Mouse (Mus musculus): Measurements from ENCODE around the gene Wbp1l.

- no peak for TF ChIP-seq RAD21 (IDR thresholded peaks at IDR 0.05; ENCODE audit: low read depth, low read length)
- no peak for TF ChIP-seq CTCF (IDR thresholded peaks at IDR 0.05 in 2 of 3, conservative IDR thresholded peaks at IDR 0.05 in 1 of 3; ENCODE audit: control insufficient read depth in 1 of 3, insufficient read depth in 1 of 3, low read depth in 2 of 3, low read length in 3 of 3, poor library complexity in 1 of 3, severe bottlenecking in 1 of 3)
- TF ChIP-seq GATA1 (IDR thresholded peaks at IDR 0.05; ENCODE audit: low read depth, low read length) = no peak
- TF ChIP-seq POLR2AphosphoS2 (IDR thresholded peaks at IDR 0.05; ENCODE audit: low read length) = no peak
- no peak for TF ChIP-seq TCF12 (IDR thresholded peaks at IDR 0.05; ENCODE audit: low read depth, low read length)
- TF ChIP-seq MAFK (IDR thresholded peaks at IDR 0.05; ENCODE audit: borderline replicate concordance, low read depth, low read length) = no peak
Measured at GRCm38 (mm10) chr19:46617361-46617760, 18.5 kb downstream of the Wbp1l start.

All from MEL (cell line).